In genomic region chr2:163417830-163418229, GRCm38 (mm10) we compare ENCODE assay signal across 9 mouse cellular contexts. TPM values are rescaled to one million over a fixed set of nuclear protein-coding genes. Genes with fewer than 3 reads are reported as not detected.
DNase-seq lines count a peak whose midpoint lies in the region; ATAC-seq and TF ChIP-seq lines count a peak whose summit lies in the region.
"Had no signal": no experiment of that assay in that cellular context is flagged by ENCODE, and none has a peak within 500 bp of the region (broad histone marks: within the 10 kb centered on the region; RNA-seq: fewer than 3 reads in every experiment).

No protein-coding gene starts in this region.

- peaks cover 11% of the 10 kb centered on the region; the same call in 1 of the 2 replicates for H3K4me1 ChIP-seq in kidney, postnatal 0 days (replicated peaks; ENCODE audit: insufficient read depth, low read length)
- peaks cover 20% of the 10 kb centered on the region for H3K4me1 ChIP-seq in embryonic facial prominence, embryonic 12.5 days
- H3K4me1 ChIP-seq in hindbrain, postnatal 0 days (ENCODE audit: insufficient read depth, low read length) = peaks cover 20% of the 10 kb centered on the region
- H3K4me1 ChIP-seq in midbrain, embryonic 15.5 days = peaks cover 34% of the 10 kb centered on the region

- peak overlapping the region; percentile 92; the same call in 1 of the 2 replicates for H3K9ac ChIP-seq in kidney, postnatal 0 days (ENCODE audit: low read depth, low read length)
- H3K9ac ChIP-seq in embryonic facial prominence, embryonic 12.5 days = peak overlapping the region; percentile 88
- H3K9ac ChIP-seq in hindbrain, postnatal 0 days (replicated peaks; ENCODE audit: low read length) = no peak overlapping the region
- no peak overlapping the region for H3K9ac ChIP-seq in midbrain, embryonic 15.5 days

- ATAC-seq in kidney, postnatal 0 days (replicated peaks; ENCODE audit: low FRiP score, low read depth) = no peak
- ATAC-seq in embryonic facial prominence, embryonic 12.5 days (ENCODE audit: insufficient number of reproducible peaks, insufficient read depth, low FRiP score, low TSS enrichment) = no peak
- no peak for ATAC-seq in hindbrain, postnatal 0 days
- no peak for ATAC-seq in midbrain, embryonic 15.5 days (replicated peaks)
- ATAC-seq in megakaryocyte-erythroid progenitor cell, adult 5-6 weeks (replicated peaks; ENCODE audit: low FRiP score, low TSS enrichment, poor library complexity, severe bottlenecking) = no peak
- ATAC-seq: Patski had no signal

- no peak overlapping the region for H3K27ac ChIP-seq in kidney, postnatal 0 days
- no peak overlapping the region for H3K27ac ChIP-seq in embryonic facial prominence, embryonic 12.5 days
- no peak overlapping the region for H3K27ac ChIP-seq in hindbrain, postnatal 0 days
- no peak overlapping the region for H3K27ac ChIP-seq in midbrain, embryonic 15.5 days

- no peaks in the 10 kb centered on the region for H3K9me3 ChIP-seq in kidney, postnatal 0 days (replicated peaks; ENCODE audit: low read length)
- no peaks in the 10 kb centered on the region for H3K9me3 ChIP-seq in embryonic facial prominence, embryonic 12.5 days
- no peaks in the 10 kb centered on the region for H3K9me3 ChIP-seq in hindbrain, postnatal 0 days (ENCODE audit: low read length)
- no peaks in the 10 kb centered on the region for H3K9me3 ChIP-seq in midbrain, embryonic 15.5 days

- H3K4me3 ChIP-seq in kidney, postnatal 0 days (replicated peaks; ENCODE audit: low read depth, low read length) = no peak overlapping the region
- peak overlapping the region; percentile 99 for H3K4me3 ChIP-seq in embryonic facial prominence, embryonic 12.5 days
- peak overlapping the region; percentile 86; the same call in 1 of the 2 replicates for H3K4me3 ChIP-seq in hindbrain, postnatal 0 days (ENCODE audit: low read length)
- 0 out of 2 replicates have a peak overlapping the region, but pooled peaks have one; percentile 100 for H3K4me3 ChIP-seq in midbrain, embryonic 15.5 days

- no peaks in the 10 kb centered on the region for H3K36me3 ChIP-seq in kidney, postnatal 0 days (ENCODE audit: insufficient read depth, low read length)
- H3K36me3 ChIP-seq in embryonic facial prominence, embryonic 12.5 days = peaks cover 15% of the 10 kb centered on the region; the same call in 1 of the 2 replicates
- H3K36me3 ChIP-seq in hindbrain, postnatal 0 days (ENCODE audit: insufficient read depth, low read length) = peaks cover 13% of the 10 kb centered on the region; the same call in 1 of the 2 replicates
- H3K36me3 ChIP-seq in midbrain, embryonic 15.5 days (replicated peaks) = 0 out of 2 replicates have a peak, but pooled peaks cover 5% of the 10 kb centered on the region

- no peak for DNase-seq in kidney, postnatal 0 days (ENCODE audit: low spot score)
- DNase-seq in kidney, adult 11 months = no peak
- DNase-seq in hindbrain, postnatal 0 days (ENCODE audit: low spot score) = no peak
- DNase-seq in thymus, postnatal 14 days = no peak
- DNase-seq in adrenal gland, postnatal 10 days = no peak

- peak overlapping the region; percentile 64 for H3K4me2 ChIP-seq in kidney, postnatal 0 days (ENCODE audit: low read length)
- H3K4me2 ChIP-seq in embryonic facial prominence, embryonic 12.5 days (replicated peaks) = peak overlapping the region; percentile 85
- peak overlapping the region; percentile 64 for H3K4me2 ChIP-seq in hindbrain, postnatal 0 days (ENCODE audit: low read depth, low read length)
- peak overlapping the region; percentile 72 for H3K4me2 ChIP-seq in midbrain, embryonic 15.5 days

- TF ChIP-seq CTCF in kidney, postnatal 0 days (IDR thresholded peaks at IDR 0.05; ENCODE audit: low read depth) = no peak
- no peak for TF ChIP-seq CTCF in hindbrain, postnatal 0 days (IDR thresholded peaks at IDR 0.05; ENCODE audit: low read depth)

- no peaks in the 10 kb centered on the region for H3K27me3 ChIP-seq in kidney, postnatal 0 days (ENCODE audit: insufficient read depth, low read length)
- H3K27me3 ChIP-seq in embryonic facial prominence, embryonic 12.5 days = no peaks in the 10 kb centered on the region
- H3K27me3 ChIP-seq in hindbrain, postnatal 0 days (ENCODE audit: insufficient read depth, low read length) = no peaks in the 10 kb centered on the region
- H3K27me3 ChIP-seq in midbrain, embryonic 15.5 days (replicated peaks) = no peaks in the 10 kb centered on the region
- H3K27me3 ChIP-seq: Patski had no signal

RNA-seq across cellular contexts. Expression of gene Oser1, which starts 6.7 kb away (rescaled TPM):
- polyA plus RNA-seq in kidney, postnatal 0 days (2015; fragmentation: Nextera tagmentation; extraction: Ambion mirVana) = 74.9 and 78.2 TPM in 2 replicates
- polyA plus RNA-seq in embryonic facial prominence, embryonic 12.5 days (2016; fragmentation: Nextera tagmentation; extraction: Ambion mirVana) = 85.4 and 87.3 TPM in 2 replicates
- total RNA-seq in hindbrain, postnatal 0 days (2014; rRNA removed) = 22.9 and 29.5 TPM in 2 replicates
- polyA plus RNA-seq in hindbrain, postnatal 0 days (2015; fragmentation: Nextera tagmentation; extraction: Ambion mirVana) = 59.6 and 60.5 TPM in 2 replicates
- 73.1 and 78.7 TPM in 2 replicates for polyA plus RNA-seq in midbrain, embryonic 15.5 days (2015; fragmentation: Nextera tagmentation; extraction: Ambion mirVana)
- total RNA-seq in megakaryocyte-erythroid progenitor cell, adult 5-6 weeks (2014; fragmentation: Nextera tagmentation) = 24.6 and 25.8 TPM in 2 replicates
- total RNA-seq in megakaryocyte-erythroid progenitor cell, adult 5-6 weeks (2017) = 46.6 and 53.5 TPM in 2 replicates
- total RNA-seq in adrenal gland, postnatal 10 days (2021) = 10 to 100 TPM; 34.6 to 34.8 TPM

RNA-seq across cellular contexts. Expression of gene Jph2, which starts 20.0 kb away (rescaled TPM):
- polyA plus RNA-seq in kidney, postnatal 0 days (2015; fragmentation: Nextera tagmentation; extraction: Ambion mirVana) = 3.4 and 3.5 TPM in 2 replicates
- 1.5 TPM in 2 replicates for polyA plus RNA-seq in embryonic facial prominence, embryonic 12.5 days (2016; fragmentation: Nextera tagmentation; extraction: Ambion mirVana)
- total RNA-seq in hindbrain, postnatal 0 days (2014; rRNA removed) = 1.2 and 1.4 TPM in 2 replicates
- polyA plus RNA-seq in hindbrain, postnatal 0 days (2015; fragmentation: Nextera tagmentation; extraction: Ambion mirVana) = 0.83 and 0.88 TPM in 2 replicates
- 0.93 and 0.94 TPM in 2 replicates for polyA plus RNA-seq in midbrain, embryonic 15.5 days (2015; fragmentation: Nextera tagmentation; extraction: Ambion mirVana)
- total RNA-seq in megakaryocyte-erythroid progenitor cell, adult 5-6 weeks (2014; fragmentation: Nextera tagmentation) = not detected in 2 replicates
- not detected in 2 replicates for total RNA-seq in megakaryocyte-erythroid progenitor cell, adult 5-6 weeks (2017)
- total RNA-seq in adrenal gland, postnatal 10 days (2021) = 10 to 100 TPM; 11.5 to 23.5 TPM

RNA-seq across cellular contexts. Expression of gene Gdap1l1, which starts 20.4 kb away (rescaled TPM):
- 0.64 and 0.74 TPM in 2 replicates for polyA plus RNA-seq in kidney, postnatal 0 days (2015; fragmentation: Nextera tagmentation; extraction: Ambion mirVana)
- polyA plus RNA-seq in embryonic facial prominence, embryonic 12.5 days (2016; fragmentation: Nextera tagmentation; extraction: Ambion mirVana) = 7.5 and 10.4 TPM in 2 replicates
- total RNA-seq in hindbrain, postnatal 0 days (2014; rRNA removed) = 132 and 149 TPM in 2 replicates
- polyA plus RNA-seq in hindbrain, postnatal 0 days (2015; fragmentation: Nextera tagmentation; extraction: Ambion mirVana) = 120 and 123 TPM in 2 replicates
- 145 and 146 TPM in 2 replicates for polyA plus RNA-seq in midbrain, embryonic 15.5 days (2015; fragmentation: Nextera tagmentation; extraction: Ambion mirVana)
- not detected in 2 replicates for total RNA-seq in megakaryocyte-erythroid progenitor cell, adult 5-6 weeks (2014; fragmentation: Nextera tagmentation)
- not detected in 2 replicates for total RNA-seq in megakaryocyte-erythroid progenitor cell, adult 5-6 weeks (2017)
- total RNA-seq in adrenal gland, postnatal 10 days (2021) = 1 to 10 TPM; 3.4 to 4.3 TPM

RNA-seq across cellular contexts. Expression of gene Fitm2, which starts 54.6 kb away (rescaled TPM):
- polyA plus RNA-seq in kidney, postnatal 0 days (2015; fragmentation: Nextera tagmentation; extraction: Ambion mirVana) = 10.3 and 10.4 TPM in 2 replicates
- 10.7 and 11.0 TPM in 2 replicates for polyA plus RNA-seq in embryonic facial prominence, embryonic 12.5 days (2016; fragmentation: Nextera tagmentation; extraction: Ambion mirVana)
- total RNA-seq in hindbrain, postnatal 0 days (2014; rRNA removed) = 26.5 and 33.2 TPM in 2 replicates
- polyA plus RNA-seq in hindbrain, postnatal 0 days (2015; fragmentation: Nextera tagmentation; extraction: Ambion mirVana) = 14.9 and 15.1 TPM in 2 replicates
- 16.5 and 17.0 TPM in 2 replicates for polyA plus RNA-seq in midbrain, embryonic 15.5 days (2015; fragmentation: Nextera tagmentation; extraction: Ambion mirVana)
- total RNA-seq in megakaryocyte-erythroid progenitor cell, adult 5-6 weeks (2014; fragmentation: Nextera tagmentation) = 3.3 and 6.6 TPM in 2 replicates
- 6.2 and 8.8 TPM in 2 replicates for total RNA-seq in megakaryocyte-erythroid progenitor cell, adult 5-6 weeks (2017)
- total RNA-seq in adrenal gland, postnatal 10 days (2021) = 10 to 100 TPM; 76.9 to 91.9 TPM

Comparison
In these comparisons a context has a peak if more than half of its experiments do, and no peak if none do; other contexts are left out.
1. H3K9ac ChIP-seq: peak in kidney, postnatal 0 days (single experiment) and embryonic facial prominence, embryonic 12.5 days (single experiment); none in hindbrain, postnatal 0 days (single experiment) and midbrain, embryonic 15.5 days (single experiment).
2. RNA of gene Gdap1l1, which starts 20.4 kb away (polyA plus RNA-seq): 145 to 146 TPM in midbrain, embryonic 15.5 days and 120 to 123 TPM in hindbrain, postnatal 0 days; 7.5 to 10.4 TPM in embryonic facial prominence, embryonic 12.5 days and 0.64 to 0.74 TPM in kidney, postnatal 0 days; every median in the first group is over 10 times any median in the second.
3. Peak in every context shown above with its lines, with median percentiles within 50 percentile points of each other: H3K4me2 ChIP-seq.